Mouse (Mus musculus): ENCODE measurements around the gene Wfikkn2. TPM values are rescaled to one million over a fixed set of nuclear protein-coding genes. Genes with fewer than 3 reads are reported as not detected.

Gene Wfikkn2
- polyA plus RNA-seq, 1 experiment from 2014 or later: 0.15 TPM

GRCm38 (mm10) chr11:94189579-94189978 is 56.2 kb downstream of the Wfikkn2 start:
- H3K36me3 ChIP-seq (replicated peaks): no peaks in the 10 kb centered on the region
- no peak overlapping the region for H3K9ac ChIP-seq
- 28% methylated on average over 10 of the region's 10 CpGs for WGBS (ENCODE audit: insufficient replicate concordance)
- H3K4me3 ChIP-seq (replicated peaks): no peak overlapping the region
- peak; percentile 22; the same call in 1 of the 2 replicates for ATAC-seq (ENCODE audit: insufficient read depth)
- no peak overlapping the region for H3K27ac ChIP-seq (replicated peaks)
- no peaks in the 10 kb centered on the region; the same call in none of the 2 replicates for H3K4me1 ChIP-seq (replicated peaks)
- H3K9me3 ChIP-seq (replicated peaks): no peaks in the 10 kb centered on the region
- H3K27me3 ChIP-seq: no peaks in the 10 kb centered on the region
- no peak overlapping the region for H3K4me2 ChIP-seq

Other genes with a start within 250 kb of the Wfikkn2 start
- gene Spag9, start 249.9 kb downstream of the Wfikkn2 start, polyA plus RNA-seq (2015; fragmentation: Nextera tagmentation; extraction: Ambion mirVana): 9.2 and 10.4 TPM in 2 replicates
- gene Tob1, start 34.6 kb downstream of the Wfikkn2 start, polyA plus RNA-seq (2015; fragmentation: Nextera tagmentation; extraction: Ambion mirVana): 12.8 and 13.0 TPM in 2 replicates
- 0.15 TPM in 1 of 2 replicates, not detected in the other for gene Gm21885, start 35.9 kb upstream of the Wfikkn2 start, polyA plus RNA-seq (2015; fragmentation: Nextera tagmentation; extraction: Ambion mirVana)
- gene Luc7l3, start 76.0 kb upstream of the Wfikkn2 start, polyA plus RNA-seq (2015; fragmentation: Nextera tagmentation; extraction: Ambion mirVana): 35.5 and 36.8 TPM in 2 replicates
- gene Ankrd40, start 82.0 kb upstream of the Wfikkn2 start, polyA plus RNA-seq (2015; fragmentation: Nextera tagmentation; extraction: Ambion mirVana): 7.4 and 9.0 TPM in 2 replicates
- 8.4 TPM in 2 replicates for gene Abcc3, start 147.0 kb upstream of the Wfikkn2 start, polyA plus RNA-seq (2015; fragmentation: Nextera tagmentation; extraction: Ambion mirVana)
- 2.3 and 2.7 TPM in 2 replicates for gene Cacna1g, start 228.2 kb upstream of the Wfikkn2 start, polyA plus RNA-seq (2015; fragmentation: Nextera tagmentation; extraction: Ambion mirVana)
- gene Spata20, start 240.2 kb upstream of the Wfikkn2 start, polyA plus RNA-seq (2015; fragmentation: Nextera tagmentation; extraction: Ambion mirVana): not detected in 2 replicates

All from liver, embryonic 15.5 days (tissue).